Comparison of ENCODE assay signal across 14 mouse cellular contexts in the genomic region with DNA sequence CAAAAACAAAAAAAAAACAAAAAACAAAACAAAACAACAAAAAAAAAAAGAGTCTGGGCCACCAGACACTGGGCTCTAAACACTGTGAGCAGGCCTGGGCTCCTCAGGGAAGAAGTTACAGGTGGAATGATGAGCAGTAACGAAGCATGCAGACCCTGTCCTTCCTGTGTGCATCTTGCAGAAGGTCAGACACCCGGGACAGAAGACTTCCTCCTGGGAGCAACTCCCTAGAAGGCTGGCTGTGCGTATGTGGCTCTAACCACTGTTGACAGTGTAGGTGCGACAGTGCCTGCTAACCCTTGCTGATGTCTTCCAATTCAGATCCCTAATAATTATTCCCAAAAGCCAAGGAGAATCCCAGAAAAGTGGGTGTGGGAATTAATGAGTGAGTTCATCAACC.
DNase-seq lines count a peak whose midpoint lies in the region; ATAC-seq and TF ChIP-seq lines count a peak whose summit lies in the region.
"Had no signal": no experiment of that assay in that cellular context is flagged by ENCODE, and none has a peak within 500 bp of the region (broad histone marks: within the 10 kb centered on the region; RNA-seq: fewer than 3 reads in every experiment).

No protein-coding gene starts in this region.

- H3K27me3 ChIP-seq in forebrain, embryonic 11.5 days (ENCODE audit: control insufficient read depth, insufficient read depth, low read length) = peaks cover 4% of the 10 kb centered on the region; the same call in 1 of the 2 replicates
- H3K27me3 ChIP-seq in limb, embryonic 10.5 days (ENCODE audit: low read depth, poor library complexity, severe bottlenecking) = no peaks in the 10 kb centered on the region
- no peaks in the 10 kb centered on the region for H3K27me3 ChIP-seq in neural tube, embryonic 15.5 days (replicated peaks)
- H3K27me3 ChIP-seq: embryonic facial prominence, embryonic 15.5 days; liver, embryonic 15.5 days had no signal

- ATAC-seq in forebrain, embryonic 11.5 days (replicated peaks; ENCODE audit: low FRiP score) = peak; percentile 13; the same call in 1 of the 2 replicates
- ATAC-seq in neural tube, embryonic 15.5 days (ENCODE audit: low FRiP score) = no peak
- ATAC-seq: intestine, postnatal 0 days had no signal

- H3K9me3 ChIP-seq in forebrain, embryonic 11.5 days (ENCODE audit: control insufficient read depth, low read length) = no peaks in the 10 kb centered on the region
- H3K9me3 ChIP-seq in limb, embryonic 10.5 days (replicated peaks) = no peaks in the 10 kb centered on the region
- no peaks in the 10 kb centered on the region for H3K9me3 ChIP-seq in neural tube, embryonic 15.5 days (replicated peaks)
- H3K9me3 ChIP-seq: embryonic facial prominence, embryonic 15.5 days; liver, embryonic 15.5 days had no signal

- TF ChIP-seq CTCF in layer of hippocampus, adult 2 months (conservative IDR thresholded peaks at IDR 0.05) = no peak

- no peak overlapping the region; the same call in 1 of the 2 replicates for H3K4me2 ChIP-seq in forebrain, embryonic 11.5 days (ENCODE audit: low read depth, low read length, severe bottlenecking)
- no peak overlapping the region for H3K4me2 ChIP-seq in neural tube, embryonic 15.5 days
- H3K4me2 ChIP-seq: embryonic facial prominence, embryonic 15.5 days; liver, embryonic 15.5 days had no signal

- H3K27ac ChIP-seq in layer of hippocampus, adult 2 months = peak overlapping the region; percentile 69; the same call in 1 of the 2 replicates
- peak overlapping the region; percentile 91 for H3K27ac ChIP-seq in forebrain, embryonic 11.5 days (ENCODE audit: low read depth, low read length)
- peak overlapping the region; percentile 32; the same call in 1 of the 2 replicates for H3K27ac ChIP-seq in limb, embryonic 10.5 days
- peak overlapping the region; percentile 6; the same call in 1 of the 2 replicates for H3K27ac ChIP-seq in neural tube, embryonic 15.5 days (replicated peaks)
- H3K27ac ChIP-seq: embryonic facial prominence, embryonic 15.5 days; liver, embryonic 15.5 days had no signal

- no peak for DNase-seq in layer of hippocampus, adult 2 months (ENCODE audit: low spot score in 2 of 2)
- DNase-seq in layer of hippocampus, adult 11-12 months (ENCODE audit: low spot score) = no peak
- DNase-seq in forebrain, embryonic 11.5 days (ENCODE audit: low spot score) = peak; percentile 52
- DNase-seq in limb, embryonic 10.5 days (ENCODE audit: low spot score) = peak; percentile 35
- no peak for DNase-seq in right cerebral cortex, adult 18-20 months
- no peak for DNase-seq in adrenal gland, postnatal 14 days
- DNase-seq: heart, adult 11 months; heart, postnatal 14 days; right cerebral cortex, postnatal 25 days; thymus, postnatal 25 days had no signal

- H3K9ac ChIP-seq in forebrain, embryonic 11.5 days (ENCODE audit: low read length) = no peak overlapping the region
- H3K9ac ChIP-seq in neural tube, embryonic 15.5 days (replicated peaks) = no peak overlapping the region
- H3K9ac ChIP-seq: embryonic facial prominence, embryonic 15.5 days; liver, embryonic 15.5 days had no signal

- peaks cover 10% of the 10 kb centered on the region for H3K4me1 ChIP-seq in forebrain, embryonic 11.5 days (replicated peaks; ENCODE audit: control insufficient read depth, insufficient read depth, low read length)
- peaks cover 20% of the 10 kb centered on the region for H3K4me1 ChIP-seq in limb, embryonic 10.5 days
- peaks cover 20% of the 10 kb centered on the region for H3K4me1 ChIP-seq in neural tube, embryonic 15.5 days
- H3K4me1 ChIP-seq: liver, embryonic 15.5 days had no signal

- no peaks in the 10 kb centered on the region for H3K36me3 ChIP-seq in forebrain, embryonic 11.5 days (ENCODE audit: control insufficient read depth, insufficient read depth, low read length)
- no peaks in the 10 kb centered on the region for H3K36me3 ChIP-seq in limb, embryonic 10.5 days
- no peaks in the 10 kb centered on the region for H3K36me3 ChIP-seq in neural tube, embryonic 15.5 days
- H3K36me3 ChIP-seq: embryonic facial prominence, embryonic 15.5 days; liver, embryonic 15.5 days had no signal

- H3K4me3 ChIP-seq in layer of hippocampus, adult 2 months = no peak overlapping the region
- no peak overlapping the region for H3K4me3 ChIP-seq in forebrain, embryonic 11.5 days (ENCODE audit: low read depth, low read length)
- H3K4me3 ChIP-seq in limb, embryonic 10.5 days = no peak overlapping the region
- H3K4me3 ChIP-seq in neural tube, embryonic 15.5 days (replicated peaks) = no peak overlapping the region
- H3K4me3 ChIP-seq: embryonic facial prominence, embryonic 15.5 days; liver, embryonic 15.5 days had no signal

- WGBS in forebrain, embryonic 11.5 days = 5% methylated on average over 4 of the region's 4 CpGs
- 69% methylated on average over 4 of the region's 4 CpGs for WGBS in limb, embryonic 10.5 days
- WGBS in neural tube, embryonic 15.5 days = 40% methylated on average over 4 of the region's 4 CpGs

Comparison
In these comparisons a context has a peak if more than half of its experiments do, and no peak if none do; other contexts are left out.
1. DNase-seq: peak in forebrain, embryonic 11.5 days (single experiment) and limb, embryonic 10.5 days (single experiment); none in layer of hippocampus, adult 2 months (0 of 2), layer of hippocampus, adult 11-12 months (single experiment), right cerebral cortex, adult 18-20 months (single experiment) and adrenal gland, postnatal 14 days (single experiment).
2. H3K27ac ChIP-seq: peak in every context shown above with its lines; median percentile 91 in forebrain, embryonic 11.5 days; 69 in layer of hippocampus, adult 2 months; 32 in limb, embryonic 10.5 days; 6 in neural tube, embryonic 15.5 days.